Mouse (Mus musculus) embryonic fibroblast, embryonic 13.5 days (primary cell): ENCODE measurements at regions not wholly inside any gene's neighbourhood (a gene's known extent, or its start where the extent isn't known, plus 50 kb on each side); places are given as distances from the start of the nearest gene placed in this dataset.

Experiments used
- CTCF ChIP-seq: IDR thresholded peaks from 2 replicates; pipeline ENCODE4 v1.5.1; 2011; ENCODE audit warnings: mild to moderate bottlenecking, control low read depth, low read length, moderate library complexity, borderline replicate concordance; ENCODE audit not compliant: insufficient read depth
- POLR2A ChIP-seq: IDR thresholded peaks from 2 replicates; pipeline ENCODE4 v1.6.1; 2011; ENCODE audit warnings: low read depth, mild to moderate bottlenecking, control low read depth, low read length, moderate library complexity

- TF ChIP-seq CTCF (no peak), POLR2A (no peak)
Measured at GRCm38 (mm10) chr11:114584804-114585203, 83.5 kb upstream of the Rpl38 start.
